Mouse (Mus musculus) G1E-ER4 (cell line): ENCODE measurements around the gene Slc30a1. TPM values are rescaled to one million over a fixed set of nuclear protein-coding genes. Genes with fewer than 3 reads are reported as not detected.

ENCODE experiments used
- GATA1 ChIP-seq: IDR thresholded peaks from one replicate; pipeline ENCODE4 v1.8.0; 2012; ENCODE audit warnings: low read length, inconsistent platforms
- polyA plus RNA-seq: library from polyadenylated mRNA; stranded (reverse); fragments of >175 nt; gene quantifications from 2 replicates; pipeline ENCODE4 v1.2.3, GENCODE M21; 2012

Slc30a1 gene
- polyA plus RNA-seq, 1 experiment = 17.8 TPM

DNA sequence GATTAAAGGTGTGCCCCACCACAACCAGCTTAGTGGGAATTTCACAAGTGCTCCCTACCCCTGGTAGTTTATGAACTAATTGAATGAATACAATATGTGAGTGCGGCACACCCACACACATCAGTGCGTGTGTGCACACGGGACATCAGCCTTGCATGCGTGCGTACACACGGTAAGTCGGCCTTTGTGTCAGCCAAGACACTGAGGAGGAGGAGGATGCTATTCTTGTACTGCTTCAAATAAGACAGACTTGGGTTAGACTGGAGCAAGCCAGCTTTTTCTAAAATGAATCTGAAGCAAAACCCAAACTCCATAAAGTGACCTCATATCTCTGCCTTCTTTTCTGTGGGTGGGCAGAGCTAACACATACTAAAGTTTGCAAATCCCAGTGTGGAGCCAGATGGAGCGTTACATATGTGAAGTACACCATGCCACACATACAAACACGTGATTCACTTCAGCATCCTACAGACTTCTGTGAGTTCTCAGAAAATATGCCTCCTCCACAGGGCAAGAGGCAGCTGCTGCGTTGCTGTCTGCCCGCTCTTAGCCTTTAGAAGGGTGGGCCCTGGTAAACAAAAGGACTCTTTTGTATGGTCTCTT, 46.3 kb downstream of the Slc30a1 start:
- TF ChIP-seq GATA1 = no peak

DNA sequence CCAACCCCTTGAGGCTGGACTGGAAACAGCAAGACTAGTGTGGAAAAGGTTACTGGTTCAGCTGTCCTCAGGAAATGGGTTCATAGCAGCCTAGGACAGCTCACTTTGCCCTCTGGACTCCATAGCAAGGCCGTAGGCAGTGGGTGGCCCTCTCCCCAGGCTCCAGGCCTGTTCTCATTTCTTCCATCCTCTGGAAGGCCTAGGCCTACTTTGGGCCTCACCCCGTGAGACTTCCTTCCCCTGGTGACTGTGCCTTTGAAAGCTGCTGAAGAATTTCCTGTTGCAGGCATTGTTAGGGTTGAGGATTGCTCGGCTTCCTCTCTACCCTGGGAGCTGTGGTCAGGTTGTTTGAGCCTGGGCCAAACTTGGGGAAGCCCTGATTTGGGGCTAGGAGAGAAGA, 48.5 kb downstream of the Slc30a1 start:
- TF ChIP-seq GATA1 = no peak

DNA sequence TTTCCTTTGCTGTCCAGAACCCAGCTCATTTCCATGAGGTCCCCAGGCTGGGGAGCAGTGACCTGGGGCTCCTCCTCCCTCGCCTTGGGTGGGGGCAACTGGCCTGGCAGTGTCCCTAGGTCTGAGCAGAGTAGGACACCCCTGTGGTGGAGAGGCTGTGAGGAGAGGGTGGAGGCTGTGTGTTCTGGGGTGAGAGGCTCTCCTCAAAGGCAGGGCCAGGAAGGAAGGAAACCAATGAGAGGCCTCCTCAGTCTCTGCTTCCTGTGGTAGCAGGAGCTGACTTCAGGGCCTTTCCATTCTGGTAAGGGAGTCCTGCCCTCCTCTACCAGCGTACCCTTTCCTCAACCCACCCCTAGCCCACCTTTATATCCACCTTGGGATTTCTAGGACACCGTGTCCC, 49.7 kb downstream of the Slc30a1 start:
- no peak for TF ChIP-seq GATA1

DNA sequence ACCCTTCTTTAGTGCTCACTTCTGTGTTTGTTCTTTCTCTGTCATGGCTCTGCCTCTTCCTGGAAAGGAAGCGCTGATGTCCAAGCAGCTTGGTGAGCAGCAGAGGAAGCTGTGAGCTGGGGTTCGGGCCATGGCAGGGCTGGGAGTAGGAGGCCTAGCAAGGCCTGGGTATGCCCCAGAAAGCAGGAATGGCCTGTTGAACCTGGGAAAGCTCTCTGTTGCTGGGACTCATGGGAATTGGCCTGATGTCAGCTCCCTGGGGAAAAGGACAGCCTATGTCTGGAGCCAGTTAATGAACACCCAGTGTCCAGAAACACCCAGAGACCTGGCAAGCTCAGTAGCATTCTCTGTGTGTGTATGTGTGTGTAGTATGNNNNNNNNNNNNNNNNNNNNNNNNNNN, 50.3 kb downstream of the Slc30a1 start:
- TF ChIP-seq GATA1 = no peak

DNA sequence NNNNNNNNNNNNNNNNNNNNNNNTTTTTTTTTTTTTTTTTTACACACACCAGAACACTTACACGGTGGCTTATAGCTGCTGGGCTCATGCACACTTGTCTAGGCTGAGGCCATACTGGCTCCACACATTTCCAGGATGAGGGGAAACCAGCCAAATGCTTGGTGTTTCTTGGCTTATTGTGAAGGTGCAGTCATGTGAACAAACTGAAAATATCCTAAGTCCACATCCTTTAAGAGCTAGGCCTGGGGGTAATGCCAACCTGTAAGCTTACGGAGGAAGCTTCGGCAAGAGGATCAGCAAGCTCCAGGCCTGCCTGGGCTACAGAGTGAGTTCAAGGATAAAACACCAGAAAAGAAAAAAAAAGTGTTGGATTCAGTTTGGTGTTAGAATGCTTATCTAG, 50.8 kb downstream of the Slc30a1 start:
- no peak for TF ChIP-seq GATA1

DNA sequence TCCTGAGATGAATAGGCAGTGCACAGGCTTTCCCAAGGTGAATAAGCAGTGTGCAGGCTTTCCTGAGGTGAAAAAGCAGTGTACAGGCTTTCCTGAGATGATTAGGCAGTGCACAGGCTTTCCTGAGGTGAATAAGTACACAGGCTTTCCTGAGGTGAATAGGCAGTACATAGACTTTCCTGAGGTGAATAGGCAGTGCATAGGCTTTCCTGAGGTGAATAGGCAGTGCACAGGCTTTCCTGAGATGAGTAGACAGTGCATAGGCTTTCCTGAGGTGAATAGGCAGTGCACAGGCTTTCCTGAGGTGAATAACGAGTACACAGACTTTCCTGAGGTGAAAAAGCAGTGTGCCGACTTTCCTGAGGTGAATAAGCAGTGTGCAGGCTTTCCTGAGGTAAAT, 54.4 kb downstream of the Slc30a1 start:
- no peak for TF ChIP-seq GATA1

Other genes starting within 250 kb of the Slc30a1 start
- gene Lpgat1, start 188.9 kb upstream of the Slc30a1 start, polyA plus RNA-seq = not detected in 2 replicates
- 13.9 and 20.1 TPM in 2 replicates for gene Nek2, start 85.3 kb upstream of the Slc30a1 start, polyA plus RNA-seq
- not detected in 2 replicates for gene Rd3, start 70.6 kb downstream of the Slc30a1 start, polyA plus RNA-seq
- gene Traf5, start 185.8 kb downstream of the Slc30a1 start, polyA plus RNA-seq = 1.0 and 1.2 TPM in 2 replicates
- 26.8 and 32.6 TPM in 2 replicates for gene Rcor3, start 231.3 kb downstream of the Slc30a1 start, polyA plus RNA-seq